Mouse (Mus musculus) small intestine, adult 2 months (tissue): ENCODE data around the gene Ninj2.

Experiments
- CTCF ChIP-seq: fragments of 200-500 bp; IDR thresholded peaks from 2 replicates; pipeline ENCODE4 v1.5.1; 2012; ENCODE audit warnings: low read depth, mild to moderate bottlenecking, control low read depth, inconsistent platforms, low read length, moderate library complexity, mixed read lengths; ENCODE audit not compliant: insufficient replicate concordance, insufficient read length; ENCODE audit errors: extremely low read depth
- POLR2A ChIP-seq: fragments of 200-500 bp; IDR thresholded peaks from 2 replicates; pipeline ENCODE4 v1.6.1; 2012; ENCODE audit warnings: low read depth, mild to moderate bottlenecking, control low read depth, inconsistent platforms, low read length, moderate library complexity

DNA sequence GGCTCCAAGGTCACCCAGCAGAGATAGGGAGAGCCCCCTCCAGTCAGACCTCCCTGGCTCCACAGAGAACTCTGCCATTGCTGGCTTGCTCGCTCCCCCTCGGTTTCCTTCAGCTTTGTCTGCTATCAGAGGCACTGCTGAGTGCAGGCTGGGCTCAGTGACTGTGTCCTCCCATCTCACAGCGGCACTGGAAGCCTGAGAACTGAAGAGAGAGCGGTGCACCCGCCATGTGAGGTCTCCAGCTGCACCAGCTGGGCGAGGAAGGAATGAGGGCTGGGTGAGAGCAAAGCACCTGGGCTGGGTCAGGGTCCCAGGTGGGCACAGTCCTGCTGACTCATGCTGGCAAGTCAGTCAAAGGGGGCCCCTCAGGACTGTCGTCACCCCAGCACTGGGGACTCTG, 92.6 kb downstream of the Ninj2 start:
- TF ChIP-seq CTCF: no peak
- no peak for TF ChIP-seq POLR2A
